Mouse (Mus musculus): ENCODE data around the gene Mb. TPM values are rescaled to one million over a fixed set of nuclear protein-coding genes. Genes with fewer than 3 reads are reported as not detected.

Mb gene
- polyA plus RNA-seq, 1 experiment from 2014 or later, result not detected

Other genes starting within 250 kb of the Mb start
- 30.6 and 31.9 TPM in 2 replicates for gene Zfp251, start 179.2 kb downstream of the Mb start, polyA plus RNA-seq (2014; fragmentation: Nextera tagmentation; extraction: Ambion mirVana)
- 11.7 and 13.0 TPM in 2 replicates for gene Zfp7, start 171.4 kb downstream of the Mb start, polyA plus RNA-seq (2014; fragmentation: Nextera tagmentation; extraction: Ambion mirVana)
- 0.46 and 0.65 TPM in 2 replicates for gene Gm49527, start 171.3 kb downstream of the Mb start, polyA plus RNA-seq (2014; fragmentation: Nextera tagmentation; extraction: Ambion mirVana)
- 26.5 and 28.6 TPM in 2 replicates for gene Zfp647, start 125.2 kb downstream of the Mb start, polyA plus RNA-seq (2014; fragmentation: Nextera tagmentation; extraction: Ambion mirVana)
- 59.2 and 72.4 TPM in 2 replicates for gene 1110038F14Rik, start 102.2 kb downstream of the Mb start, polyA plus RNA-seq (2014; fragmentation: Nextera tagmentation; extraction: Ambion mirVana)
- not detected in 2 replicates for gene Apol6, start 5.9 kb downstream of the Mb start, polyA plus RNA-seq (2014; fragmentation: Nextera tagmentation; extraction: Ambion mirVana)